Mouse (Mus musculus) limb, embryonic 14.5 days (tissue): ENCODE data around the gene Purb. TPM values are rescaled to one million over a fixed set of nuclear protein-coding genes. Genes with fewer than 3 reads are reported as not detected.
"Not testable (repeated sequence)": the region's sequence is repeated elsewhere in the genome, so short reads cannot be mapped to it uniquely, and the experiment has no call there.

Experiments
- ATAC-seq: fragments of 200-750 bp; cut with Nextera tagmentation; 2 replicates; pipeline ENCODE4 v1.8.0; 2017; ENCODE audit warnings: low read depth, moderate number of reproducible peaks, moderate TSS enrichment; ENCODE audit not compliant: low FRiP score
- DNase-seq: peaks from one replicate; pipeline ENCODE4 v3.0.0-alpha.2; 2015; ENCODE audit warnings: low spot score
- H3K27ac ChIP-seq: fragments of 300-500 bp; sonication (generic); replicated peaks from 2 replicates; pipeline ENCODE4 v1.5.1; 2014; ENCODE audit warnings: low read depth, mild to moderate bottlenecking, low read length, moderate library complexity, mixed read lengths
- H3K27me3 ChIP-seq: fragments of 300-500 bp; sonication (generic); 2 replicates; pipeline ENCODE4 v1.6.1; 2014; ENCODE audit warnings: low read length, mixed read lengths; ENCODE audit not compliant: control insufficient read depth, insufficient read depth
- H3K36me3 ChIP-seq: fragments of 300-500 bp; sonication (generic); 2 replicates; pipeline ENCODE4 v1.6.1; 2014; ENCODE audit warnings: mild to moderate bottlenecking, low read length, moderate library complexity, mixed read lengths; ENCODE audit not compliant: control insufficient read depth, insufficient read depth
- H3K4me1 ChIP-seq: fragments of 300-500 bp; sonication (generic); 2 replicates; pipeline ENCODE4 v1.6.1; 2014; ENCODE audit warnings: antibody characterized with exemption, low read length, mixed read lengths; ENCODE audit not compliant: control insufficient read depth, insufficient read depth
- H3K4me2 ChIP-seq: fragments of 300-500 bp; sonication (generic); replicated peaks from 2 replicates; pipeline ENCODE4 v1.6.1; 2014; ENCODE audit warnings: low read depth, mild to moderate bottlenecking, low read length, moderate library complexity; ENCODE audit not compliant: severe bottlenecking
- H3K4me3 ChIP-seq: fragments of 300-500 bp; sonication (generic); replicated peaks from 2 replicates; pipeline ENCODE4 v1.5.1; 2014; ENCODE audit warnings: low read length
- H3K9ac ChIP-seq: fragments of 300-500 bp; sonication (generic); 2 replicates; pipeline ENCODE4 v1.6.1; 2014; ENCODE audit warnings: mild to moderate bottlenecking, low read depth, low read length, moderate library complexity; ENCODE audit not compliant: severe bottlenecking
- H3K9me3 ChIP-seq: fragments of 300-500 bp; sonication (generic); 2 replicates; pipeline ENCODE4 v1.6.1; 2016; ENCODE audit warnings: low read length; ENCODE audit not compliant: control insufficient read depth
- POLR2A ChIP-seq: fragments of 200-500 bp; IDR thresholded peaks from 2 replicates; pipeline ENCODE4 v1.8.0; 2012; ENCODE audit warnings: inconsistent platforms, mild to moderate bottlenecking, moderate library complexity, borderline replicate concordance; ENCODE audit not compliant: insufficient read depth, insufficient read length; ENCODE audit errors: extremely low read depth
- WGBS: fragments of 180-500 bp; shearing (Covaris S2); extraction: QIAGEN DNeasy Blood & Tissue Kit; methylation state at CpG from one replicate; pipeline ENCODE4 v1.1.7; 2014; 5-methylcytosine and 5-hydroxymethylcytosine counted together
- polyA plus RNA-seq, 2 experiments: library from polyadenylated mRNA; depleted of rRNA in 1 of 2; stranded (reverse) in 1 of 2; unstranded in 1 of 2; fragments of >200 nt; fragmentation: Nextera tagmentation in 1 of 2; extraction: Ambion mirVana in 1 of 2; gene quantifications; 2 replicates each; pipeline versions ENCODE4 v1.2.1 to v1.2.3; 2012 to 2014

Purb gene
- polyA plus RNA-seq, 2 experiments, result 20.9 to 27.1 TPM

- 90% methylated on average over 6 of the region's 6 CpGs for WGBS
- H3K9ac ChIP-seq, result no peak overlapping the region
- no peak for TF ChIP-seq POLR2A
- DNase-seq (no peak), ATAC-seq (no peak)
- H3K27ac ChIP-seq, result no peak overlapping the region
- no peaks in the 10 kb centered on the region for H3K4me1 ChIP-seq
- no peak overlapping the region for H3K4me3 ChIP-seq
- H3K27me3 ChIP-seq, result no peaks in the 10 kb centered on the region
- peaks cover 14% of the 10 kb centered on the region for H3K36me3 ChIP-seq
- no peaks in the 10 kb centered on the region for H3K9me3 ChIP-seq
- no peak overlapping the region for H3K4me2 ChIP-seq
These were observed 12.4 kb downstream of the Purb start for GRCm38 (mm10) chr11:6463159-6463837.

GRCm38 (mm10) chr11:6456083-6456482 is 19.6 kb downstream of the Purb start:
- H3K27ac ChIP-seq, result no peak overlapping the region
- H3K27me3 ChIP-seq, result no peaks in the 10 kb centered on the region
- no peaks in the 10 kb centered on the region for H3K36me3 ChIP-seq
- no peak for TF ChIP-seq POLR2A
- no peak overlapping the region for H3K4me3 ChIP-seq
- 78% methylated on average over 6 of the region's 6 CpGs for WGBS
- no peak for DNase-seq
- no peak overlapping the region for H3K4me2 ChIP-seq
- no peak for ATAC-seq
- no peaks in the 10 kb centered on the region for H3K4me1 ChIP-seq
- no peak overlapping the region for H3K9ac ChIP-seq
- H3K9me3 ChIP-seq, result no peaks in the 10 kb centered on the region

GRCm38 (mm10) chr11:6448155-6448554 is 27.6 kb downstream of the Purb start:
- H3K9me3 ChIP-seq, H3K27me3 ChIP-seq, H3K27ac ChIP-seq, ATAC-seq, H3K4me1 ChIP-seq, H3K9ac ChIP-seq, H3K4me2 ChIP-seq, H3K36me3 ChIP-seq, H3K4me3 ChIP-seq, DNase-seq: not testable (repeated sequence)
- WGBS, result 89% methylated on average over 5 of the region's 5 CpGs

- ATAC-seq (no peak), DNase-seq (no peak)
- Histone ChIP-seq H3K27me3 (no peaks in the 10 kb centered on the region), H3K9me3 (no peaks in the 10 kb centered on the region), H3K4me3 (no peak overlapping the region), H3K4me2 (no peak overlapping the region), H3K27ac (no peak overlapping the region), H3K36me3 (no peaks in the 10 kb centered on the region), H3K9ac (no peak overlapping the region), H3K4me1 (peaks cover 3% of the 10 kb centered on the region)
- WGBS, result 82% methylated on average over 4 of the region's 4 CpGs
- no peak for TF ChIP-seq POLR2A
These were observed 28.2 kb downstream of the Purb start for GRCm38 (mm10) chr11:6447493-6447892.

- H3K4me2 ChIP-seq, result no peak overlapping the region
- H3K4me3 ChIP-seq, result no peak overlapping the region
- H3K4me1 ChIP-seq, result peaks cover 3% of the 10 kb centered on the region
- 88% methylated on average over 7 of the region's 7 CpGs for WGBS
- H3K9me3 ChIP-seq, result no peaks in the 10 kb centered on the region
- H3K36me3 ChIP-seq, result no peaks in the 10 kb centered on the region
- DNase-seq (no peak), ATAC-seq (no peak)
- no peak overlapping the region for H3K9ac ChIP-seq
- H3K27ac ChIP-seq, result no peak overlapping the region
- no peaks in the 10 kb centered on the region for H3K27me3 ChIP-seq
- TF ChIP-seq POLR2A, result no peak
These were observed 29.8 kb downstream of the Purb start for GRCm38 (mm10) chr11:6445951-6446350.
